Mouse (Mus musculus) lung, postnatal 0 days (tissue): ENCODE measurements around the gene Csrnp3. TPM values are rescaled to one million over a fixed set of nuclear protein-coding genes. Genes with fewer than 3 reads are reported as not detected.

Experiments
- ATAC-seq: fragments of 200-750 bp; cut with Nextera tagmentation; 2 replicates; pipeline ENCODE4 v1.8.0; 2017; ENCODE audit warnings: moderate library complexity
- DNase-seq: peaks from one replicate; pipeline ENCODE4 v3.0.0-alpha.2; 2016; ENCODE audit warnings: low spot score
- H3K27ac ChIP-seq: fragments of 300-500 bp; sonication (generic); 2 replicates; pipeline ENCODE4 v1.5.1; 2014; ENCODE audit warnings: antibody characterized with exemption, mild to moderate bottlenecking, low read length, mixed read lengths
- H3K27me3 ChIP-seq: fragments of 300-500 bp; sonication (generic); replicated peaks from 2 replicates; pipeline ENCODE4 v1.6.1; 2014; ENCODE audit warnings: low read length, mixed read lengths; ENCODE audit not compliant: insufficient read depth
- H3K36me3 ChIP-seq: fragments of 300-500 bp; sonication (generic); 2 replicates; pipeline ENCODE4 v1.6.1; 2014; ENCODE audit warnings: low read length, mixed read lengths; ENCODE audit not compliant: insufficient read depth
- H3K4me1 ChIP-seq: fragments of 300-500 bp; sonication (generic); 2 replicates; pipeline ENCODE4 v1.6.1; 2014; ENCODE audit warnings: antibody characterized with exemption, low read depth, low read length, mixed read lengths; ENCODE audit not compliant: insufficient read depth
- H3K4me2 ChIP-seq: fragments of 300-500 bp; sonication (generic); replicated peaks from 2 replicates; pipeline ENCODE4 v1.6.1; 2014; ENCODE audit warnings: low read depth, mild to moderate bottlenecking, low read length, moderate library complexity, mixed read lengths
- H3K4me3 ChIP-seq: fragments of 300-500 bp; sonication (generic); 2 replicates; pipeline ENCODE4 v1.5.1; 2014; ENCODE audit warnings: low read depth, low read length
- H3K9ac ChIP-seq: fragments of 300-500 bp; sonication (generic); replicated peaks from 2 replicates; pipeline ENCODE4 v1.6.1; 2014; ENCODE audit warnings: low read depth, mild to moderate bottlenecking
- H3K9me3 ChIP-seq: fragments of 300-500 bp; sonication (generic); 2 replicates; pipeline ENCODE4 v1.6.1; 2016; ENCODE audit warnings: low read length, mixed read lengths
- CTCF ChIP-seq: IDR thresholded peaks from 2 replicates; pipeline ENCODE4 v1.5.1; 2016; ENCODE audit warnings: antibody characterized with exemption, mild to moderate bottlenecking
- EP300 ChIP-seq: IDR thresholded peaks from 2 replicates; pipeline ENCODE4 v1.6.1; 2016; ENCODE audit warnings: antibody characterized with exemption, mild to moderate bottlenecking, control low read depth
- WGBS: fragments of 180-500 bp; shearing (Covaris S2); extraction: QIAGEN DNeasy Blood & Tissue Kit; methylation state at CpG from one replicate; pipeline ENCODE4 v1.1.7; 2014; 5-methylcytosine and 5-hydroxymethylcytosine counted together
- polyA plus RNA-seq: library from polyadenylated mRNA; unstranded; fragments of >200 nt; fragmentation: Nextera tagmentation; extraction: Ambion mirVana; gene quantifications from 2 replicates; pipeline ENCODE4 v1.2.1, GENCODE M21; 2015

The Csrnp3 gene
- polyA plus RNA-seq, 1 experiment from 2014 or later, result 0.06 TPM

- TF ChIP-seq CTCF (peak; percentile 16; the same call in 1 of the 2 replicates), EP300 (no peak)
- H3K4me1 ChIP-seq, result no peaks in the 10 kb centered on the region
- DNase-seq, result no peak
- H3K9me3 ChIP-seq, result no peaks in the 10 kb centered on the region
- no peak overlapping the region for H3K27ac ChIP-seq
- 92% methylated on average over 2 of the region's 2 CpGs for WGBS
- H3K27me3 ChIP-seq, result no peaks in the 10 kb centered on the region
- no peak for ATAC-seq
- no peaks in the 10 kb centered on the region for H3K36me3 ChIP-seq
- no peak overlapping the region for H3K4me2 ChIP-seq
- no peak overlapping the region for H3K9ac ChIP-seq
- H3K4me3 ChIP-seq, result no peak overlapping the region
Measured at GRCm38 (mm10) chr2:65899478-65899877, 53.9 kb downstream of the Csrnp3 start.

GRCm38 (mm10) chr2:65908526-65908925, 63.0 kb downstream of the Csrnp3 start:
- Histone ChIP-seq H3K4me2 (no peak overlapping the region), H3K9me3 (no peaks in the 10 kb centered on the region), H3K4me3 (no peak overlapping the region), H3K9ac (no peak overlapping the region), H3K36me3 (no peaks in the 10 kb centered on the region), H3K27ac (no peak overlapping the region), H3K27me3 (no peaks in the 10 kb centered on the region), H3K4me1 (no peaks in the 10 kb centered on the region)
- 69% methylated on average over 3 of the region's 3 CpGs for WGBS
- ATAC-seq, result no peak
- TF ChIP-seq EP300 (no peak), CTCF (no peak)
- DNase-seq, result no peak

GRCm38 (mm10) chr2:65909724-65910521, 64.4 kb downstream of the Csrnp3 start:
- ATAC-seq, result no peak
- H3K4me2 ChIP-seq, result no peak overlapping the region

GRCm38 (mm10) chr2:65915994-65916393, 70.4 kb downstream of the Csrnp3 start:
- H3K9ac ChIP-seq, result no peak overlapping the region
- H3K27ac ChIP-seq, result no peak overlapping the region
- no peaks in the 10 kb centered on the region for H3K9me3 ChIP-seq
- H3K4me1 ChIP-seq, result no peaks in the 10 kb centered on the region
- H3K4me2 ChIP-seq, result no peak overlapping the region
- H3K4me3 ChIP-seq, result no peak overlapping the region
- no peak for TF ChIP-seq CTCF
- TF ChIP-seq EP300, result no peak
- H3K27me3 ChIP-seq, result no peaks in the 10 kb centered on the region
- no peak for ATAC-seq
- DNase-seq, result no peak
- 16% methylated on average over 7 of the region's 7 CpGs for WGBS
- no peaks in the 10 kb centered on the region for H3K36me3 ChIP-seq

More at GRCm38 (mm10) chr2:65909724-65910521, 64.4 kb downstream of the Csrnp3 start:
- H3K9ac ChIP-seq, result no peak overlapping the region
- H3K4me3 ChIP-seq, result no peak overlapping the region
- H3K4me1 ChIP-seq, result no peaks in the 10 kb centered on the region
- no peak overlapping the region for H3K27ac ChIP-seq
- H3K27me3 ChIP-seq, result no peaks in the 10 kb centered on the region
- no peaks in the 10 kb centered on the region for H3K9me3 ChIP-seq
- no peak for DNase-seq
- no peak for TF ChIP-seq EP300
- no peak for TF ChIP-seq CTCF
- WGBS, result 34% methylated on average over 13 of the region's 13 CpGs
- no peaks in the 10 kb centered on the region for H3K36me3 ChIP-seq

GRCm38 (mm10) chr2:65920651-65921412, 75.3 kb downstream of the Csrnp3 start:
- no peak overlapping the region for H3K4me3 ChIP-seq
- WGBS, result 31% methylated on average over 9 of the region's 9 CpGs
- TF ChIP-seq CTCF, result no peak
- TF ChIP-seq EP300, result no peak
- H3K27ac ChIP-seq, result no peak overlapping the region
- H3K36me3 ChIP-seq, result no peaks in the 10 kb centered on the region
- no peaks in the 10 kb centered on the region for H3K27me3 ChIP-seq
- no peaks in the 10 kb centered on the region for H3K9me3 ChIP-seq
- no peak for ATAC-seq
- H3K4me2 ChIP-seq, result no peak overlapping the region
- H3K4me1 ChIP-seq, result no peaks in the 10 kb centered on the region
- DNase-seq, result no peak
- no peak overlapping the region for H3K9ac ChIP-seq

- Histone ChIP-seq H3K4me2 (no peak overlapping the region), H3K9ac (no peak overlapping the region), H3K9me3 (no peaks in the 10 kb centered on the region), H3K27me3 (no peaks in the 10 kb centered on the region), H3K27ac (no peak overlapping the region), H3K4me3 (no peak overlapping the region), H3K4me1 (no peaks in the 10 kb centered on the region), H3K36me3 (no peaks in the 10 kb centered on the region)
- TF ChIP-seq CTCF, result no peak
- no peak for TF ChIP-seq EP300
- ATAC-seq (no peak), DNase-seq (peak; percentile 22)
- 75% methylated on average over 15 of the region's 15 CpGs for WGBS
Measured at GRCm38 (mm10) chr2:65925363-65925941, 79.9 kb downstream of the Csrnp3 start.
